ENCODE assay signal across 23 mouse cellular contexts in the genomic region with DNA sequence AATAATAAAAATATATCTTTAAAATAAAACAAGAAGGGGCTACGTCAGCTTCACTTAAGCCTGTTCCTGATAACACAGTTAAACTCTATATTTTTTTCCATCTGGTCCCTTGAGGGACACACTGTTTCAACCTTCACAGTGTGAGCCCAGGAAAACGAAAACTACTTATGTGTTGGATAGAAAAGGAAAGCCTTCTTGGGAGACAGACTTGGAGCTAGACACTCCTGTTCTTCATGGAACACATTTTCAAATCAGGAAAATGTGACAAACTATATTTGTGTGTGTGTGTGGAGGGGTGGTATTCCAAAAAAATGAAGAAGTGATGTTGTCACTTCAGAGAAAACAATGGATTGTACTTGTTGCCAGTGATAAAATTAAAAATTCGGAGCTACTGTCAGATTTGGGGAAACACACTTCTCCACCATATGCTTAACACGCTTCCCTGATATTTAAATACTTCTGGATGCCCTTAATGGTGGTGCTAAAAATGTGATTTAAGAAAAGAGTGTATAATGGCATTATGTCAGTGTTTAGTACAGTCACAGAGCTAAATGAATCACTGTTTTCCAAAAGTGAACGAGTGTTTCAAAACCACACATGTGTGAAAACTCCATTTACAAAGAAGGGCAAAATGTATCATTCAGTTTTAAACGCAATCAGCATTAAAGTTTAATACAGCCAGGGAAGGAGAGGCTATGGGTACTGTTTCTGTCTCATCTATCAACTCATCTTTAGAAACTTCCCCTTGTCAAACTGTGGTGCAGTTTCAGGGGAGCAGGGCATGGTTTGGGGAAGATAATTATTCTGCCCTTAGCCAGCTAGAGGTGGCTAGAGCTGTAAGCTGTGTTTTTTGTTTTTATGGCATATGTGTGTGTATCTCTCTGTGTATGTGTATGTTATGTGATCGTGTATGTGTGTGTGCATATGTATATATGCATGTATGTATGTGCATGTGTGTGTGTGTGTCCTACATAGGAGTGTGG.
DNase-seq lines count a peak whose midpoint lies in the region; ATAC-seq and TF ChIP-seq lines count a peak whose summit lies in the region.
"Had no signal": no experiment of that assay in that cellular context is flagged by ENCODE, and none has a peak within 500 bp of the region (broad histone marks: within the 10 kb centered on the region; RNA-seq: fewer than 3 reads in every experiment).

No protein-coding gene starts in this region.

- no peak overlapping the region for H3K4me2 ChIP-seq in forebrain, embryonic 13.5 days
- H3K4me2 ChIP-seq in forebrain, embryonic 14.5 days (ENCODE audit: low read length) = no peak overlapping the region
- H3K4me2 ChIP-seq in midbrain, embryonic 13.5 days (replicated peaks) = no peak overlapping the region
- H3K4me2 ChIP-seq: embryonic facial prominence, embryonic 15.5 days; heart, embryonic 12.5 days; hindbrain, embryonic 14.5 days had no signal

- peaks cover 14% of the 10 kb centered on the region for H3K4me1 ChIP-seq in forebrain, embryonic 13.5 days
- peaks cover 7% of the 10 kb centered on the region for H3K4me1 ChIP-seq in forebrain, embryonic 14.5 days (ENCODE audit: control insufficient read depth, insufficient read depth, low read length)
- no peaks in the 10 kb centered on the region for H3K4me1 ChIP-seq in midbrain, embryonic 13.5 days (replicated peaks)
- H3K4me1 ChIP-seq: embryonic facial prominence, embryonic 15.5 days; hindbrain, embryonic 10.5 days had no signal

- no peak overlapping the region for H3K27ac ChIP-seq in forebrain, embryonic 13.5 days
- no peak overlapping the region for H3K27ac ChIP-seq in forebrain, embryonic 14.5 days (ENCODE audit: low read depth, low read length)
- H3K27ac ChIP-seq in midbrain, embryonic 13.5 days = no peak overlapping the region
- H3K27ac ChIP-seq: embryonic facial prominence, embryonic 15.5 days; gastrocnemius, adult 2 months; hindbrain, embryonic 10.5 days; hindbrain, embryonic 14.5 days had no signal

- TF ChIP-seq POLR2A in brain, embryonic 14.5 days (IDR thresholded peaks at IDR 0.05; ENCODE audit: borderline replicate concordance, extremely low read depth, insufficient read depth, insufficient read length, poor library complexity, severe bottlenecking) = no peak

- no peaks in the 10 kb centered on the region for H3K9me3 ChIP-seq in forebrain, embryonic 13.5 days (replicated peaks)
- no peaks in the 10 kb centered on the region for H3K9me3 ChIP-seq in forebrain, embryonic 14.5 days (replicated peaks; ENCODE audit: control insufficient read depth, low read length)
- no peaks in the 10 kb centered on the region for H3K9me3 ChIP-seq in midbrain, embryonic 13.5 days
- H3K9me3 ChIP-seq: embryonic facial prominence, embryonic 15.5 days; heart, embryonic 12.5 days; hindbrain, embryonic 10.5 days had no signal

- no peak overlapping the region for H3K4me3 ChIP-seq in forebrain, embryonic 13.5 days
- no peak overlapping the region for H3K4me3 ChIP-seq in forebrain, embryonic 14.5 days (ENCODE audit: low read depth, low read length)
- no peak overlapping the region for H3K4me3 ChIP-seq in midbrain, embryonic 13.5 days (replicated peaks)
- H3K4me3 ChIP-seq: embryonic facial prominence, embryonic 15.5 days; gastrocnemius, adult 2 months; heart, embryonic 12.5 days; hindbrain, embryonic 10.5 days had no signal

- WGBS in forebrain, embryonic 13.5 days = 77% methylated on average over 7 of the region's 7 CpGs
- WGBS in forebrain, embryonic 14.5 days = 69% methylated on average over 7 of the region's 7 CpGs
- WGBS in midbrain, embryonic 13.5 days = 86% methylated on average over 7 of the region's 7 CpGs

- no peak overlapping the region for H3K9ac ChIP-seq in forebrain, embryonic 13.5 days
- H3K9ac ChIP-seq in forebrain, embryonic 14.5 days (ENCODE audit: low read length) = no peak overlapping the region
- H3K9ac ChIP-seq in midbrain, embryonic 13.5 days (replicated peaks) = no peak overlapping the region
- H3K9ac ChIP-seq: embryonic facial prominence, embryonic 15.5 days; heart, embryonic 12.5 days; hindbrain, embryonic 14.5 days had no signal

- H3K36me3 ChIP-seq in forebrain, embryonic 13.5 days (ENCODE audit: poor library complexity, severe bottlenecking) = no peaks in the 10 kb centered on the region
- H3K36me3 ChIP-seq in forebrain, embryonic 14.5 days (ENCODE audit: control insufficient read depth, insufficient read depth, low read length) = no peaks in the 10 kb centered on the region
- H3K36me3 ChIP-seq in midbrain, embryonic 13.5 days = no peaks in the 10 kb centered on the region
- H3K36me3 ChIP-seq: embryonic facial prominence, embryonic 15.5 days; G1E; heart, embryonic 12.5 days; hindbrain, embryonic 10.5 days had no signal

- DNase-seq in forebrain, embryonic 14.5 days (ENCODE audit: low spot score) = no peak
- DNase-seq in frontal cortex, postnatal 10 days (ENCODE audit: low spot score in 2 of 2) = no peak
- peak; percentile 14 for DNase-seq in brain, embryonic 14.5 days (ENCODE audit: low read depth)
- DNase-seq in cerebellum, postnatal 4 days (ENCODE audit: low spot score in 2 of 2) = no peak
- DNase-seq: adrenal gland, postnatal 10 days; B cell, adult 2 months; cerebellum, adult 18-20 months; cerebellum, adult 9-11 months; cerebellum, postnatal 36 days; embryo, embryonic 11 days; gastrocnemius, adult 2 months; gastrocnemius, postnatal 25 days had no signal

- no peaks in the 10 kb centered on the region for H3K27me3 ChIP-seq in forebrain, embryonic 13.5 days
- H3K27me3 ChIP-seq in forebrain, embryonic 14.5 days (replicated peaks; ENCODE audit: control insufficient read depth, insufficient read depth, low read length) = no peaks in the 10 kb centered on the region
- H3K27me3 ChIP-seq in midbrain, embryonic 13.5 days = no peaks in the 10 kb centered on the region
- H3K27me3 ChIP-seq: embryonic facial prominence, embryonic 15.5 days; heart, embryonic 12.5 days had no signal

- peak; percentile 17; the same call in 1 of the 2 replicates for ATAC-seq in forebrain, embryonic 13.5 days
- no peak for ATAC-seq in forebrain, embryonic 14.5 days
- peak; percentile 80 for ATAC-seq in frontal cortex, adult (ENCODE audit: low TSS enrichment)
- ATAC-seq in megakaryocyte progenitor cell, adult 5-6 weeks (replicated peaks; ENCODE audit: poor library complexity) = peak; percentile 73
- no peak for ATAC-seq in midbrain, embryonic 13.5 days
- ATAC-seq: CD4-positive, CD25-positive, alpha-beta regulatory T cell, adult 4 months; intestine, embryonic 16.5 days had no signal

- TF ChIP-seq CTCF in brain, embryonic 14.5 days (IDR thresholded peaks at IDR 0.05; ENCODE audit: borderline replicate concordance, extremely low read depth, insufficient read depth, insufficient read length) = no peak

Comparison
In these comparisons a context has a peak if more than half of its experiments do, and no peak if none do; other contexts are left out.
1. ATAC-seq: peak in forebrain, embryonic 13.5 days (single experiment), frontal cortex, adult (single experiment) and megakaryocyte progenitor cell, adult 5-6 weeks (single experiment); none in forebrain, embryonic 14.5 days (single experiment) and midbrain, embryonic 13.5 days (single experiment).